Mouse (Mus musculus): ENCODE data around the gene Snrnp70.
"Not testable (repeated sequence)": the region's sequence is repeated elsewhere in the genome, so short reads cannot be mapped to it uniquely, and the experiment has no call there.

Snrnp70 gene

DNA sequence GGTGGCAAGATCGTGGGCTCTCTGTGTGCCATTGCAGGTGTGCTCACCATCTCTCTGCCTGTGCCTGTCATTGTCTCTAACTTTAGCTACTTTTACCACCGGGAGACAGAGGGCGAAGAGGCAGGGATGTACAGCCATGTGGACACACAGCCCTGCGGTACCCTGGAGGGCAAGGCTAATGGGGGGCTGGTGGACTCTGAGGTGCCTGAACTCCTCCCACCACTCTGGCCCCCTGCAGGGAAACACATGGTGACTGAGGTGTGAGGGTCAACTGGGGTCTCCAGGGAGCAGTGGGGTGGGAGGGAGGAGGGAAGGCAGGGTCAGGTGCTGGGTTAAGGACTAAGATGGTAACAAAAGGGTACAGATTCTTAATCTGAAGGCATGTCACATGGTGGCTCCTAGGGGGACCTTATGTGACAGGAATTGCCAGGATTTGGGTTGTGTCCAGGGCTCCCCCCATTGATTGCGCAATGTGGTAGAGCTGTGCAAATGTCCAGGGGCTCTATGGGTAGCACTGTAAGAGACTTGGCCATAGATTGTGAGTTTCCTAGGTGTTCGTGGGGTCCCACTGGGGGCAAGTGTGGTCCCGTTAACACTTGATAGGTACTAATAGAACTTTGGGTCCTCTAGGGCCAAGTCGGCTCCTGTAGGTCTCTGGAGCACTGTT lies 14.1 kb upstream of the Snrnp70 start:
- DNase-seq (ENCODE audit: low spot score) = no peak

DNA sequence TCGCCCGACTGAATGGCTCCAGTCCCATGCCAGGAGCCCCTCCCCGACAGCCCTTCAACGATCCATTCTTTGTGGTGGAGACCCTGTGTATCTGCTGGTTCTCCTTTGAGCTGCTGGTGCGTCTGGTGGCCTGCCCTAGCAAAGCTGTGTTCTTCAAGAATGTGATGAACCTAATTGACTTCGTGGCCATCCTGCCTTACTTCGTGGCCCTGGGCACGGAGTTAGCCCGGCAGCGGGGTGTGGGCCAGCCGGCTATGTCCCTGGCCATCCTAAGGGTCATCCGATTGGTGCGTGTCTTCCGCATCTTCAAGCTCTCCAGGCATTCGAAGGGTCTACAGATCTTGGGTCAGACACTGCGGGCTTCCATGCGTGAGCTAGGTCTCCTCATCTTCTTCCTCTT lies 13.4 kb upstream of the Snrnp70 start:
- no peak for DNase-seq (ENCODE audit: low spot score)

DNA sequence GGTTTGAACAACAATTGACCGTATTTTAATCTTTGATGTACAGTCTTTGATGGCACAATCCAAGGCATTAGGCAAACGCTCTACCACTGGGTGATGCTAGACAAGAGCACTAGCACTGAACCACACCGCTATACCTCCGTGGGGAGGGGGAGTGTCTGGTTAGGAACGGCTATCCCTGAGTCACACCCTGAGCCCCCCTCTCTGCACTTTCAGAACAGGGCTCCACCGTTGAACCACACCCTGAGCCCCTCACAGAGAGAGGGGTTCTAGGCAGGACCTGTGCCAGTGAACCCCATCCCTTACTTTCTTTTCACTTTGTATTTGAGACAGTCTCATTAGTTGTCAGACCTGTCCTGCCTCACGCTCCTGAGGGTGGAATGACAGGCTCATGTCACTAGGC lies 12.8 kb upstream of the Snrnp70 start:
- DNase-seq (ENCODE audit: low spot score) = no peak

DNA sequence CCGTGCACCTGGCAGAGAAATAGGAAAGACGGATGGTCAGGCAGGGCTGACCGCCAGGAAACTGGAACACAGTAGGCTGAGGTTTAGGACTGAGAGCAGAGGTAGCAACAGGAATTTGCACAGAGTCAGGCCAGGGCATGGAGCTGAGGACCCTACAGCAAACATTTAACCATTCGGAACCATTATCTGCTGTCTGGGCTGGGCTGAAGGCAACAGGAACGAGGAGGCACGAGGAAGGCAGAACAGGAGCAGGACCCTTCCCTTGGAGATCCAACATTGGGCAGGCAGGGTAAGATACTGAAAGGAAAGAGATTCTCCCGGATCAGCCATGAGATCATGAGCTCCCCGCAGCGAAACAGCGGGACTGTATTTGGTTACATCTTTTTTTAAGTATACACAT lies 12.3 kb upstream of the Snrnp70 start:
- DNase-seq (ENCODE audit: low spot score) = no peak

- DNase-seq (ENCODE audit: low spot score) = no peak
Observed at GRCm38 (mm10) chr7:45406157-45407156, 10.9 kb upstream of the Snrnp70 start.

GRCm38 (mm10) chr7:45405091-45406075 lies 9.8 kb upstream of the Snrnp70 start, which contains the start of gene Kcna7:
Gene Kcna7, plus strand, starts transcription at chr7:45405653.
- DNase-seq (ENCODE audit: low spot score) = peak; percentile 72

- no peak for DNase-seq (ENCODE audit: low spot score)
Observed at GRCm38 (mm10) chr7:45403532-45404261, 8.2 kb upstream of the Snrnp70 start.

DNA sequence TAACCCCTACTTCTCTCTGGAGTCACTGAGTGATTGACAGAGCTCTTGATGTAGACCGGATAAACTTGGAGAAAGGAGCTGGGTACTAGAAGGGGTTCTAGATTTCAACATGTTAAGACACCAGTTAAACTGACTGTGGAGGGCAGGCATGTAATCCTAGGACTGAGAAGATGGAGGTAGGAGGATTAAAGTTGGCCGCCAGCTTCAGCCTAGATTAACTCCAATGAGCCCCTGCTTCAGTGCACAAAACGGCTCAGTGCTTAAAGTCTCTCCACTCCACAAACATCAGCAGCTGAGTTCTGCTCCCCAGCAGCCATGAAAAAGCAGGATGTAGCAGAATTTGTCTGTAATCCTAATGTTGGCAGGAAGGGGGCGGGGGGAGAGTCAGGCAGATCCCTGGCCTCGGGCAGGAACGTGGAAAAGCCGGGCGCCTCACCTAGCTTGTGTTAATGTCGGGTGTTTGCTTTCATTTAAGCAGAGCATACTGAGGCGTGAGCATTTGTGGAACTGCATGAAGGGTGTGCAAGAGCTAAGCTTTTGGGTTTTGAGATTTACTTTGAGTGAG lies 6.1 kb upstream of the Snrnp70 start:
- no peak for DNase-seq (ENCODE audit: low spot score)

DNA sequence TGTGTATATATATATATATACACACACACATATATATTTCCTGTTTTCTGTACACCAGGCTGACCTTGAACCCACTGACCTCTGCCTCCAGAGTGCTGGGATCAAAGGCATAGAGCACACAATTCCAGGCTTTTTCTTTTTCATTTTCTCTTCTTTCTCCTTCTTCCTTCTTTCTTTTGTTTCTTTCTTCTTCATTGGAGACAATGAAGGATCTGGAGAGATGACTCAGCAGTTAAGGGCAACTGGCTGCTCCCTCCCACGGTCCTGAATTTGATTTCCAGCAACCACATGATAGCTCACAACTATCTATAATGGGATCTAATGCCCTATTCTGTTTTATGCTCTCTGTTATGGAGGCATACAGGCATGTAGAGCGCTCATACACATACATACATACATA lies 1.2 kb upstream of the Snrnp70 start:
- DNase-seq (ENCODE audit: low spot score) = no peak

GRCm38 (mm10) chr7:45396337-45396775 lies 814 bp upstream of the Snrnp70 start:
- DNase-seq (ENCODE audit: low spot score) = not testable (repeated sequence)

- peak; percentile 87 for DNase-seq (ENCODE audit: low spot score)
Observed at GRCm38 (mm10) chr7:45395129-45395541, 407 bp downstream of the Snrnp70 start.

DNA sequence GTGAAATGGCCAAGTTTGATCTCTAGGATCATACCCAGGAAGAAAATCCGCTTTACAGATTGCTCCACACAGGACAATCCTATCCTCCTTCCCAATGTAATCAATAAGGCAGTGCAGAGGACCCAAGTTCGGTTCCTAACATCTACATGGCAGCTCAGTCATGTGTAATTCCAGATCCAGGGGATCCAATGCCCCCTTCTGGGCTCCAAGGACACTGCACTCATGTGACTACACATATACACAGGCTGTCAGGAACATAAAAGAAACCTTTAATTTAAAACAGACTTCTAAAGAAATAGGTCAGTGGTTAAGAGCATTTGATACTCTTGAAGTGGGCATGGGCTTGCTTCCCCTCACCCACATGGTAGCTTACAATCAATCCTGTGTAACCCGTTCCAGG lies 9.5 kb downstream of the Snrnp70 start:
- no peak for DNase-seq (ENCODE audit: low spot score)

DNA sequence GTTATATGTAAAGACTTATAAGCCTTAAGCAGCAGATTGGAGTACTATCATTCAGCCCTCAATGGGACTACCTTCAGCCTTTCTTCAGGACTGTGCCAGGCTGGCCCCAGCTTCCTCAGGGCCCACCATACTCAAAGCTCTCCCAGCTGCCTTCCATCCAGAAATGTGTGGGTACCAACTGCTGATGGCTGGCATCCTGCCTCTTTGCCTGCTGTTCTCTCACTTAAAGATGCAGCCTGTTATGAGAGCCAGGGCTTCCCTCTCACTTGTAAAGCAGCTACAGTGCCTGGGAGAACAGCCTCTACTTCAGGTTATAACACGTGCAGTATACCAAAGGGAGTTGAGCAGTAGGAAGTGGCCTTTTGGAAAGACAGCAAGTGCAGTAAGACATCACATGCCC lies 19.5 kb downstream of the Snrnp70 start:
- DNase-seq (ENCODE audit: low spot score) = no peak

- no peak for DNase-seq (ENCODE audit: low spot score)
Observed at GRCm38 (mm10) chr7:45374620-45375019, 20.9 kb downstream of the Snrnp70 start.

- no peak for DNase-seq (ENCODE audit: low spot score)
Observed at GRCm38 (mm10) chr7:45372371-45372770, 23.2 kb downstream of the Snrnp70 start.

DNA sequence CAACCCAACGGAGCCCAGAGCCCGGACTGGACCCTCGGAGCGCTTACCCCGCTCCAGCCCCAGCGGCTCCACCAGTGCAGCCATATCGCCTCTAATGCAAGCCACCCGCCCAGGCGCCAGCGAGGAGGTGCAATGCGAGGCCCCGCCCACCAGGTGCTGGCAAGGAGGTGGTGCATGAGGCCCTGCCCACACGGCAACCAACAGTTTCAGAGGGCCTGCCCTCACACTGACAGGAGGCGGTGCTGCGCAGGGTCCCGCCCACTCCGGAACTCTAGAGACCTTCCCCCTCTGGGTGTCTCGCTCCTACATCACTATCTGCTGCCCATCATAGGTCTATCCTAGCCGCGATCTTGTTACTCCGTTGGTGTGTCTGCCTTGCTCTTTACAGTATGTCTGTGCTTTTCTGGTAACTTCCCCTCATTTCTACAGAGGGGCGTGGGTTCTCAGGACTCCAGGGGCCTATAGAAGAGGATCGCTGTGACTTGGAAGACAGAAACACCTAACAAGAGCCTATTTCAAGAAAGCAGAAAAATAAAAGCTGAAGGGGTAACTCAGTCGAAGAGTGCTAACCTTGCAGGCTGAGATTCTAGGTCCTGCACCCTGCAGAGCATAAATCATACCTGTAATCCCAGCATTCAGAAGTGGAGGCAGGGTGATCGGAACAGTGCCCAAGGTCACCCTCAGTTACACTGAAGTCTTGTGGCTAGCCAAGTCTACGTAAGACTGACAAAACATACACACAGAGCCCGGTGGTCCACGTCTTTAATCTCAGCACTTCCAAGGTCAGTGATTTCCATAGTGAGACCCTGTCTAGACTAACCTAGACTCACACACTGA lies 24.8 kb downstream of the Snrnp70 start, which contains the start of gene Lin7b:
Gene Lin7b, minus strand, starts transcription at position 109 of the 837 bp plus-strand sequence.
- peak; percentile 89 for DNase-seq (ENCODE audit: low spot score)

DNA sequence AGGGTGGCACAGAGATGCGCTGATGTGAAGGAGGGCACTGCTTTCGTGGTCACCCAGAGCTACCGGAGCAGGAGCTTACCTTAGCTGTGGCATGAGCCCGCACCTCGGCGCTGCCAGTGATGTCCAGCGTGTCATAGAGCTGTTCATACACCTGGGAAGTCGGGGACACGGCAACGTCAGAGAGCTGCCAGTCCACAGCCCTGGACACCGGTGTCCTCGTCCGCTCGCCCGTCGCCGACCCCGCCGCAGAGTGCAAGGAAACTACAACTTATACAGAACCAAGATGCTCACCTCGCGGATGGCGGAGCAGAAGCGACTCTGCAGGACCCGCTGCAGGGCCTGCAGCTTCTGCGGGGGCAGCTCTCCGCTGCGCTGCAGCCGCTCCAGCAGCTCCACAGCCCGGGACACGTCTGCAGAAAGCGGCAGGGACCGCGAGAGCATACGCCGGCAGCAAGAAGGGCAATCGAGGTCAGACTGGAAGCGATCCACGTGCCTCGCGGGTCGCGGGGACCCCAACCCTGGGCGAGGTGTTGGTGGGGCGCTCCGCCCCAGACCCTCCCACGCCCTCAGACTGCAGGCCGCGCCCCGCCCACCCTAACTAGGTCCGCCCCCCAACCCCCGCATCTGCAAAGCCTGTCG lies 25.6 kb downstream of the Snrnp70 start:
- DNase-seq (ENCODE audit: low spot score) = peak; percentile 50

DNA sequence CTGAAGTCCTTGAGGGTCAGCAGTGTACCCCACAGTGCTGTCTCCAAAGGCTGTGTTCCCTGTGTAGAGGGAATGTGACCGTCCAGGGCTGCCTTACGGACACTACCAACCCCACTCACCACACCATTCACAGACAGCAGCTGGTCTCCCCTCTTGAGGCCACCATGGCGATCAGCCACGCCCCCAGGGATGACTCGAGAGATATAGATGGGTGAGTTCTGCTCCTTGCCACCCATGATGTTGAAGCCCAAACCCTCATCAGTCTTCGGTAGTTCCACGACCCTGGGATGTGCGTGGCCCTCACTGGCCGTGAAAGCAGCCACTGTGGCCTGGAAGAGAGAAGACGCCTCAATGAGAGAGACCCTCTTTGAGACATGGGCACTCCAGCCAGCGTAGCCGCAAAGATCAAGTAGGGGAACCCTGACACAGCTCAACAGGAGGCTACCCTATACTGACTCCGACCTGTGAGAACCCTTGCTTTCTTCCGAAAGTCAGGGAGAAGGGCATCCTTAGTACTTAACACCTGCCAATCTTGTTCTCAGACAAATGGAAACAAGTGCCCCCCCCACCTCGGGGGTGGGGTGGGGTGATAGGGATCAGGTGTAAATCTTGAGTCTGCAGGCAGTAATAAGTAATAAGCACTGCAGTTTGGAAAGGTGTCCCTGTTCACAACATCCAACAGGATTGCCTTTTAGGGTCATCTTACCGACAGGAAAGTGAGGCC lies 26.4 kb downstream of the Snrnp70 start:
- no peak for DNase-seq (ENCODE audit: low spot score)

GRCm38 (mm10) chr7:45368178-45368577 lies 27.4 kb downstream of the Snrnp70 start:
- DNase-seq (ENCODE audit: low spot score) = no peak
